ENCODE assay signal across 8 mouse cellular contexts in genomic region chr9:41461742-41462141, GRCm38 (mm10).
A peak's percentile ranks its signal among the peaks of the same experiment; 100 is the strongest.
DNase-seq lines count a peak whose midpoint lies in the region; ATAC-seq and TF ChIP-seq lines count a peak whose summit lies in the region.

No protein-coding gene starts in this region.

- H3K9ac ChIP-seq in intestine, postnatal 0 days (ENCODE audit: low read depth, low read length), result no peak overlapping the region
- no peak overlapping the region for H3K9ac ChIP-seq in midbrain, embryonic 14.5 days (replicated peaks; ENCODE audit: low read length)

- intact Hi-C loops in gastrocnemius, postnatal 36 days (cut with DNase I), result no loop called here
- intact Hi-C loops in left cerebral cortex, postnatal 36 days (cut with DNase I), result loop anchor here (1.0 kb wide), 1 partner anchor 233 kb away; no protein-coding TSS in a partner anchor

- H3K27ac ChIP-seq in intestine, postnatal 0 days (ENCODE audit: low read depth, low read length), result no peak overlapping the region
- H3K27ac ChIP-seq in midbrain, embryonic 14.5 days (replicated peaks; ENCODE audit: low read depth, low read length), result peak overlapping the region; percentile 49

- no peaks in the 10 kb centered on the region for H3K4me1 ChIP-seq in intestine, postnatal 0 days (replicated peaks; ENCODE audit: control insufficient read depth, insufficient read depth, low read length)
- peaks cover 15% of the 10 kb centered on the region for H3K4me1 ChIP-seq in midbrain, embryonic 14.5 days (ENCODE audit: control insufficient read depth, insufficient read depth, low read length)

- TF ChIP-seq CTCF in intestine, postnatal 0 days (IDR thresholded peaks at IDR 0.05; ENCODE audit: low read depth), result peak; percentile 94

- no peaks in the 10 kb centered on the region for H3K36me3 ChIP-seq in intestine, postnatal 0 days (ENCODE audit: control insufficient read depth, insufficient read depth)
- no peaks in the 10 kb centered on the region for H3K36me3 ChIP-seq in midbrain, embryonic 14.5 days (ENCODE audit: control insufficient read depth, insufficient read depth, low read length)

- no peaks in the 10 kb centered on the region for H3K9me3 ChIP-seq in intestine, postnatal 0 days (ENCODE audit: control insufficient read depth)
- H3K9me3 ChIP-seq in midbrain, embryonic 14.5 days (ENCODE audit: control insufficient read depth, low read length), result no peaks in the 10 kb centered on the region

- DNase-seq in adrenal gland, adult 2 months, result peak; percentile 93
- DNase-seq in embryo, embryonic 10.5 days (ENCODE audit: low spot score), result peak; percentile 91
- peak; percentile 93 to 94 for DNase-seq in gastrocnemius, postnatal 36 days
- peak; percentile 86 to 90 for DNase-seq in left cerebral cortex, postnatal 36 days (ENCODE audit: low spot score in 2 of 2)
- peak; percentile 89 for DNase-seq in midbrain, embryonic 14.5 days
- DNase-seq in spleen, adult 18-20 months, result peak; percentile 58 to 74

- H3K27me3 ChIP-seq in intestine, postnatal 0 days (replicated peaks; ENCODE audit: control insufficient read depth, insufficient read depth, low read length), result no peaks in the 10 kb centered on the region
- no peaks in the 10 kb centered on the region for H3K27me3 ChIP-seq in midbrain, embryonic 14.5 days (ENCODE audit: control insufficient read depth, insufficient read depth, low read length)

- no peak overlapping the region for H3K4me3 ChIP-seq in intestine, postnatal 0 days (ENCODE audit: low read depth, low read length)
- no peak overlapping the region for H3K4me3 ChIP-seq in midbrain, embryonic 14.5 days (replicated peaks; ENCODE audit: low read depth, low read length)

- 16% methylated on average over 11 of the region's 11 CpGs for WGBS in intestine, postnatal 0 days
- WGBS in midbrain, embryonic 14.5 days, result 6% methylated on average over 11 of the region's 11 CpGs

- no peak overlapping the region for H3K4me2 ChIP-seq in intestine, postnatal 0 days (replicated peaks; ENCODE audit: low read depth)
- no peak overlapping the region for H3K4me2 ChIP-seq in midbrain, embryonic 14.5 days (ENCODE audit: low read length)

- peak; percentile 45; the same call in 1 of the 2 replicates for ATAC-seq in intestine, postnatal 0 days
- peak; percentile 72 for ATAC-seq in midbrain, embryonic 14.5 days (ENCODE audit: low FRiP score, low TSS enrichment)
- ATAC-seq in erythroblast, adult 5-6 weeks (replicated peaks; ENCODE audit: low FRiP score, poor library complexity, severe bottlenecking), result no peak
